Mouse (Mus musculus) megakaryocyte, embryonic 14.5 days (primary cell): ENCODE data around the gene Sds.

Source experiments
- FLI1 ChIP-seq: IDR thresholded peaks from 2 replicates; pipeline ENCODE4 v1.6.1; 2012; ENCODE audit warnings: low read length, inconsistent platforms, mixed read lengths
- GATA1 ChIP-seq: IDR thresholded peaks from 3 replicates; pipeline ENCODE4 v1.6.1; 2012; ENCODE audit warnings: mixed read lengths, low read length, inconsistent platforms, borderline replicate concordance

DNA sequence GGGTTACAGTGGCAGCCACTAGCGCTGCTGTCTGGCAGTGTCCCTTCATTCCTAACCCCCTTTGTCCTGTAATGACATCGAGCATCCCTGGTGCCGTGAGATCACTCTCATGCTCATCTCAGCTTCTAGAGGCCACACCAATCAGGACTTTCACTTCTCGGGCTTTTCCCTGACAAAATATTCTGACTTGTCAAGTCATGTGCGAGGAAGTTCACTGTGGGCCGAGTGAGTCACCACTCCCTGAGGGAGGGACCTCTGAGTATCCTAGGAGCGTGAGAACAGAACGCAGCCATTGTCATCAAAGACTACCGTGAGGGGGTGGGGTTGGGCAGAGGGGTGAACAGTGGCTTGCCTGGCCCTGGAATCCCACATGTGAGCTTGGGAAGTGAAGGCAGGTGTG, 41.2 kb downstream of the Sds start:
- no peak for TF ChIP-seq FLI1
- no peak for TF ChIP-seq GATA1
